Mouse (Mus musculus) liver, adult 2 months (tissue): Measurements from ENCODE around the gene Sh3bp4.

Experiments
- CTCF ChIP-seq: fragments of 200-500 bp; IDR thresholded peaks from 2 replicates; pipeline ENCODE4 v1.5.1; 2011; ENCODE audit warnings: low read depth, low read length, control low read depth
- POLR2A ChIP-seq: fragments of 200-500 bp; IDR thresholded peaks from 2 replicates; pipeline ENCODE4 v1.6.1; 2011; ENCODE audit warnings: low read length, control low read depth; ENCODE audit not compliant: insufficient read depth; ENCODE audit errors: extremely low read depth

DNA sequence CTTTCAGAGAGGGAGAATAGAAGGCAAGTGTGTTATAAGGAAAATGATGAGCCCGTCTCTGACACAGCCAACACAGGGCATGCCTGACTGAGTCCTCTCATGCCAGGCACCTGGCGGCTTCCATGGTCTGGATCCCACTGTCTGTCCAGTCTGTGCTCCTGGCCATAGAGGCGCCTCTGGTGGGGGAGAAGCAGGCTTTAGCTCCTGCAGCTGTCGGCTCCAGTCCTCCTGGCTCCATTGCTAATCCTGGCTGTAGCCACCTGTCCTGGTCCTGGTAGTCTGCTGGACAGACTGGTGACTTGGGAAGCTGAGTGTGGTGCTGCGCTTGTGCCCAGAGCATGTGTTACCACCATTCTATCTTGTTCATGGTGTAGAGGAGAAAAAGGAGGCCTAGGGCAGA is 46.8 kb downstream of the Sh3bp4 start:
- TF ChIP-seq CTCF = no peak
- no peak for TF ChIP-seq POLR2A
